ENCODE assay signal across 25 mouse cellular contexts in the genomic region with DNA sequence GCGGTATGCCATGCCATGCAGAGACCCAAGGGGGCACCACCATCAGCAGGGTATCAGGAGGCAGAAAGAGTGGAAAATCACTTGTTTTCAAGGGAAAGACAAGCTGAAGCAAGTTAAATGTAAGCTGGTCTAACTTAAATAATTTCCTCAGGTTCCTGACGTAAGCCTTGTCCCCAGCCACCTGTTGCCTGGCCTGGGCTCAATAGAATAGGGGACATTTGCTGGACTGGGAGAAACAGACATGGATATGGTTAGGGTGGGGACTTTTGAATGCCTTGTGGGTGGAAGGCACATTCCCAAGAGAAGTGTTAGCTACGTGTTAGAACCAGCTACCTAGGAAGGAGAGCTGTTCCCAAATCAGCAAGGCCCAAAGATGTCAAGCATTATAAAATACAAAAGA.
DNase-seq lines count a peak whose midpoint lies in the region; ATAC-seq and TF ChIP-seq lines count a peak whose summit lies in the region.
"Had no signal": no experiment of that assay in that cellular context is flagged by ENCODE, and none has a peak within 500 bp of the region (broad histone marks: within the 10 kb centered on the region; RNA-seq: fewer than 3 reads in every experiment).

No protein-coding gene starts in this region.

- POLR2A ChIA-PET in Patski (lab: Charles Lee): interaction anchor here (1.1 kb wide), 1 partner anchor 73 kb away, joined by 4 read pairs; no protein-coding TSS in a partner anchor

- 94% methylated on average over 3 of the region's 3 CpGs for WGBS in forebrain, embryonic 11.5 days
- 93% methylated on average over 3 of the region's 3 CpGs for WGBS in forebrain, embryonic 13.5 days
- 90% methylated on average over 3 of the region's 3 CpGs for WGBS in lung, postnatal 0 days
- WGBS in stomach, postnatal 0 days: 85% methylated on average over 3 of the region's 3 CpGs

- no peak overlapping the region for H3K27ac ChIP-seq in forebrain, embryonic 11.5 days (ENCODE audit: low read depth, low read length)
- H3K27ac ChIP-seq in forebrain, embryonic 13.5 days: no peak overlapping the region
- no peak overlapping the region for H3K27ac ChIP-seq in lung, postnatal 0 days (ENCODE audit: low read length)
- H3K27ac ChIP-seq in stomach, postnatal 0 days (replicated peaks): no peak overlapping the region
- H3K27ac ChIP-seq: embryonic facial prominence, embryonic 10.5 days; embryonic facial prominence, embryonic 12.5 days; forebrain, embryonic 12.5 days; forebrain, embryonic 15.5 days had no signal

- H3K4me3 ChIP-seq in forebrain, embryonic 11.5 days (ENCODE audit: low read depth, low read length): no peak overlapping the region
- H3K4me3 ChIP-seq in forebrain, embryonic 13.5 days: no peak overlapping the region
- no peak overlapping the region for H3K4me3 ChIP-seq in lung, postnatal 0 days (ENCODE audit: low read depth, low read length)
- H3K4me3 ChIP-seq in stomach, postnatal 0 days (ENCODE audit: low read depth, low read length): no peak overlapping the region
- H3K4me3 ChIP-seq: embryonic facial prominence, embryonic 10.5 days; embryonic facial prominence, embryonic 12.5 days; forebrain, embryonic 12.5 days; forebrain, embryonic 15.5 days had no signal

- in situ Hi-C loops in Patski (cut with MboI; ENCODE audit: low pct_unique_long_range_greater_than_20kb): loop anchor here (5.0 kb wide), 2 partner anchors 217 to 223 kb away; no protein-coding TSS in a partner anchor

- DNase-seq in forebrain, embryonic 11.5 days (ENCODE audit: low spot score): peak; percentile 18
- no peak for DNase-seq in lung, postnatal 0 days (ENCODE audit: low spot score)
- no peak for DNase-seq in lung, postnatal 36 days
- no peak for DNase-seq in Patski (ENCODE audit: low read depth, low spot score)
- DNase-seq in stomach, postnatal 0 days (ENCODE audit: low spot score): no peak
- DNase-seq in frontal cortex, postnatal 25 days (ENCODE audit: low spot score in 2 of 2): no peak
- DNase-seq: adrenal gland, adult 2 months; adrenal gland, postnatal 10 days; adrenal gland, postnatal 25 days; B cell, adult 2 months; cerebellum, adult 11 months; cerebellum, adult 18-20 months; cerebellum, adult 8-10 months; cerebellum, adult 9-11 months; cerebellum, postnatal 14 days; cerebellum, postnatal 36 days; forebrain, postnatal 0 days had no signal

- no peaks in the 10 kb centered on the region for H3K27me3 ChIP-seq in forebrain, embryonic 11.5 days (ENCODE audit: control insufficient read depth, insufficient read depth, low read length)
- no peaks in the 10 kb centered on the region for H3K27me3 ChIP-seq in forebrain, embryonic 13.5 days
- H3K27me3 ChIP-seq in lung, postnatal 0 days (replicated peaks; ENCODE audit: insufficient read depth, low read length): no peaks in the 10 kb centered on the region
- no peaks in the 10 kb centered on the region for H3K27me3 ChIP-seq in Patski
- H3K27me3 ChIP-seq in stomach, postnatal 0 days (ENCODE audit: control insufficient read depth, insufficient read depth, low read length): no peaks in the 10 kb centered on the region
- H3K27me3 ChIP-seq: CH12.LX; embryonic facial prominence, embryonic 12.5 days; forebrain, embryonic 12.5 days; forebrain, embryonic 15.5 days had no signal

- 0 out of 2 replicates have a peak, but pooled peaks have one; percentile 5 for TF ChIP-seq CTCF in lung, postnatal 0 days (IDR thresholded peaks at IDR 0.05)
- peak; percentile 47 for TF ChIP-seq CTCF in Patski (IDR thresholded peaks at IDR 0.05)
- TF ChIP-seq CTCF in stomach, postnatal 0 days (IDR thresholded peaks at IDR 0.05; ENCODE audit: low read depth): 0 out of 2 replicates have a peak, but pooled peaks have one; percentile 7

- TF ChIP-seq EP300 in lung, postnatal 0 days (IDR thresholded peaks at IDR 0.05): no peak
- no peak for TF ChIP-seq EP300 in stomach, postnatal 0 days (optimal IDR thresholded peaks at IDR 0.05)

- H3K36me3 ChIP-seq in forebrain, embryonic 11.5 days (ENCODE audit: control insufficient read depth, insufficient read depth, low read length): no peaks in the 10 kb centered on the region
- no peaks in the 10 kb centered on the region for H3K36me3 ChIP-seq in forebrain, embryonic 13.5 days (ENCODE audit: poor library complexity, severe bottlenecking)
- no peaks in the 10 kb centered on the region for H3K36me3 ChIP-seq in lung, postnatal 0 days (ENCODE audit: insufficient read depth, low read length)
- H3K36me3 ChIP-seq in stomach, postnatal 0 days (ENCODE audit: control insufficient read depth, insufficient read depth, low read length): no peaks in the 10 kb centered on the region
- H3K36me3 ChIP-seq: embryonic facial prominence, embryonic 10.5 days; embryonic facial prominence, embryonic 12.5 days; forebrain, embryonic 12.5 days; forebrain, embryonic 15.5 days; G1E had no signal

- no peaks in the 10 kb centered on the region for H3K9me3 ChIP-seq in forebrain, embryonic 11.5 days (ENCODE audit: control insufficient read depth, low read length)
- no peaks in the 10 kb centered on the region for H3K9me3 ChIP-seq in forebrain, embryonic 13.5 days (replicated peaks)
- no peaks in the 10 kb centered on the region for H3K9me3 ChIP-seq in lung, postnatal 0 days (ENCODE audit: low read length)
- no peaks in the 10 kb centered on the region for H3K9me3 ChIP-seq in stomach, postnatal 0 days (ENCODE audit: control insufficient read depth, low read length)
- H3K9me3 ChIP-seq: embryonic facial prominence, embryonic 10.5 days; forebrain, embryonic 12.5 days; forebrain, embryonic 15.5 days had no signal

- no peak for ATAC-seq in forebrain, embryonic 11.5 days (replicated peaks; ENCODE audit: low FRiP score)
- no peak for ATAC-seq in forebrain, embryonic 13.5 days
- ATAC-seq in lung, postnatal 0 days: no peak
- ATAC-seq in Patski: no peak
- ATAC-seq in stomach, postnatal 0 days (ENCODE audit: low FRiP score, low TSS enrichment): no peak
- ATAC-seq: CD4-positive, CD25-positive, alpha-beta regulatory T cell, adult 4 months; forebrain, embryonic 15.5 days; forebrain, postnatal 0 days had no signal

- no peaks in the 10 kb centered on the region for H3K4me1 ChIP-seq in forebrain, embryonic 11.5 days (replicated peaks; ENCODE audit: control insufficient read depth, insufficient read depth, low read length)
- peaks cover 6% of the 10 kb centered on the region; the same call in 1 of the 2 replicates for H3K4me1 ChIP-seq in forebrain, embryonic 13.5 days
- no peaks in the 10 kb centered on the region for H3K4me1 ChIP-seq in lung, postnatal 0 days (ENCODE audit: insufficient read depth, low read depth, low read length)
- H3K4me1 ChIP-seq in stomach, postnatal 0 days (replicated peaks; ENCODE audit: control insufficient read depth, insufficient read depth): no peaks in the 10 kb centered on the region
- H3K4me1 ChIP-seq: embryonic facial prominence, embryonic 10.5 days; embryonic facial prominence, embryonic 12.5 days had no signal

- CTCF ChIA-PET in Patski (lab: Charles Lee): interaction anchor here (1.4 to 2.0 kb wide), 3 partner anchors 24 to 94 kb away, joined by 3 to 7 read pairs (median 3); no protein-coding TSS in a partner anchor

- no peak overlapping the region for H3K4me2 ChIP-seq in forebrain, embryonic 11.5 days (ENCODE audit: low read depth, low read length, severe bottlenecking)
- no peak overlapping the region for H3K4me2 ChIP-seq in forebrain, embryonic 13.5 days
- H3K4me2 ChIP-seq in lung, postnatal 0 days (replicated peaks; ENCODE audit: low read depth, low read length): no peak overlapping the region
- no peak overlapping the region for H3K4me2 ChIP-seq in stomach, postnatal 0 days (replicated peaks; ENCODE audit: low read depth)
- H3K4me2 ChIP-seq: embryonic facial prominence, embryonic 12.5 days; forebrain, embryonic 12.5 days; forebrain, embryonic 15.5 days had no signal

- no peak overlapping the region for H3K9ac ChIP-seq in forebrain, embryonic 11.5 days (ENCODE audit: low read length)
- H3K9ac ChIP-seq in forebrain, embryonic 13.5 days: no peak overlapping the region
- H3K9ac ChIP-seq in lung, postnatal 0 days (replicated peaks; ENCODE audit: low read depth): no peak overlapping the region
- no peak overlapping the region for H3K9ac ChIP-seq in stomach, postnatal 0 days (ENCODE audit: low read length)
- H3K9ac ChIP-seq: embryonic facial prominence, embryonic 12.5 days; forebrain, embryonic 12.5 days; forebrain, embryonic 15.5 days; forebrain, postnatal 0 days had no signal
